Mouse (Mus musculus) retina, adult 2 months (tissue): ENCODE measurements around the gene Alkbh3.

Experiments used
- DNase-seq: peaks from one replicate; pipeline ENCODE4 v3.0.0-alpha.2; 2012; ENCODE audit warnings: low read depth, low spot score

The Alkbh3 gene

DNA sequence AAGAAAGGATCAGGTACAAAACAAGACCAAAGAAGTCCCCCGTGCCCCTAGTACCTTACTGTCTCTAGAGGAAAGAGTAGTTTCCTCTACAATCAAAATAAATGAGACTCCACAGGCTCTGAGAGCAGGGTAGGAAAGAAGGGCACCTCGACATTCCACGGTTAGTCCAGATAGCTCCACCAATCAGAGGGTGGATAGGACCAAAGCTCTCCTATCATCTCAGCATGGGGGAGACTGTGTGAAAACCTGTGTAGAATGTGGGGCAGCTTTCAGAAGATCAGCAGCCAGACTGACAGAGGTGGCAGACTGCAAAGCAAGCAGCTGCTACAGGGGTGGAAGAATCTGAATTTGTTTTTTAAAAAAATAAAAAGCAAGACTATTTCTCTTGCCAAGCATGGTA is 17.8 kb downstream of the Alkbh3 start:
- no peak for DNase-seq

GRCm38 (mm10) chr2:93992259-93992658 is 18.3 kb downstream of the Alkbh3 start:
- no peak for DNase-seq

- DNase-seq, result no peak
These were observed 19.3 kb downstream of the Alkbh3 start for GRCm38 (mm10) chr2:93991336-93991735.

DNA sequence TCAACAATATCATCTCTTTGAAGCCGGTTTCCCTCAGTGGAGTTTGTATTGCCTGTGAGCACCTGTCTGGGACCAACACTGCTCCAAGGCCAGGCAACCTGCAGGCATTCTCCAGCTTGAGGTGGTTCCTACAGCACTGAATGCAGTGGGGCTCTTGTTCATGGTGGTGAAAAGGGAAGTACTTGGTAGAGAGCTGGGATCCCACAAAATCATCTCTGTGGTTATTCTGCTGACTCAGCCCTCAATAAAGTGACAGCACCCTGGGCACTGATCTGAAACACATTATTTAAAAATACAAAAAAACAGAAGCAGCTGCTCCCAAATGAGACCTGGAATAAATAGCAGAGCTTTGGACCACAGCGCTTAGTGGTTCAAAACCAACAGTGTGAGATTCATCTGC is 22.2 kb downstream of the Alkbh3 start:
- no peak for DNase-seq

- no peak for DNase-seq
These were observed 28.0 kb downstream of the Alkbh3 start for GRCm38 (mm10) chr2:93982457-93983235.

- DNase-seq, result no peak
These were observed 31.1 kb downstream of the Alkbh3 start for GRCm38 (mm10) chr2:93979249-93980120.

DNA sequence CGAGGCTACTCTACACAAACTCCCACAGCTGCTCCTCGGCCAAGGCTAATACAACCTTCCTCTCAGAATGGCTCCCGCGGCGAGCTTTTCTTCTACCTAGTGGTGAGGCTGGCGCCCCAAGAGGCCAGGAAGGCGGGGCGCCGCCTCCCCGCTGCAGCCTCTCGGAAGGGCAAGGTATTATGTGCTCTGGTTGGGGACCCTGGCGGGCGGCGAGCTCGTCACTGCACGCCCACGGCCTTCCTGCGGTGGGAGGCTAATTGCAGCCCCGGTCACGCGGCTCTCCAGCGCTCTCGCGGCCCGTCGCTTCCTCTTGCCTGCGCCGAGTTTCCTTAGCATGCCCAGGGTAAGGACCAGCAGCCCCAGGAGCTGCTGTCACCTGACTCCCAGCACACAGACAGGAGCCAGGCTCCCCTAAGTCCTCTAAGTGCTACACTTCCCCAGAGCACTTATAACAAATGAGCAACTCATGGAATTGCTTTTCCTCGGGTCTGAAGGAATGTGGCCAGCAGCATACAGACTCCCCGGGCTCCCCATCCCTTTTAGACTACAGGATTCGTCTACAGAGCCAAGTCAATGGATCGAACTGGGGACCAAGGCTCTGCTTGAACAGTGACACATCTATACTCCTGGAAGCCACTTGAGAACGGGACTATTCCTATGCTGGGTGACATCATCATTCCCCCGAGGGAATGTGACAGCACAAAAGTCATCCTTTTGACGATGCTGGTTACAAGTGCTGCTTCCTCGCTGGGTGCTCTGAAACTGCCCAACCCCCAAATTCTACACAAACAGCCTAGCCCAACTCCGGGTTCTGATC is 34.0 kb downstream of the Alkbh3 start:
- no peak for DNase-seq

- no peak for DNase-seq
These were observed 34.8 kb downstream of the Alkbh3 start for GRCm38 (mm10) chr2:93975526-93976435.

DNA sequence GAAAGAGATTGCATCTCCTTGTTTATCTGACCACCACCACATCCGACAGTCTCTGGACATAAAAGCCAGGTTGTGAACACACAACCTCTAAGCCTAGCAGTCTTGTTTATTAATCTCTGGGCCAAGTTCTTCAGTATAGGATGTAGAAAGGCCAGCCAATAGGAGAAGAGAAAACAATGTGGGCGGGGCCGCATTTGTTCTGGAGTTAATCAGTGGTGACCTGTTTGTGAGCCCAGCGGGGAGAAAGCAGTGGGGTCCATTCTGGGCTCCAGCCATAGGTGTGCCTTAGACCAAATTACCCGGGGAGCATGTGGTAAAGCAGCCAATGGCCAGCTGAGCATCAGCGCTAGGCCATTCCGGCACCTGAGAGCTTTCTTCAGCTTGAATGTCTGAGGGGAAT is 35.6 kb downstream of the Alkbh3 start:
- DNase-seq, result no peak

DNA sequence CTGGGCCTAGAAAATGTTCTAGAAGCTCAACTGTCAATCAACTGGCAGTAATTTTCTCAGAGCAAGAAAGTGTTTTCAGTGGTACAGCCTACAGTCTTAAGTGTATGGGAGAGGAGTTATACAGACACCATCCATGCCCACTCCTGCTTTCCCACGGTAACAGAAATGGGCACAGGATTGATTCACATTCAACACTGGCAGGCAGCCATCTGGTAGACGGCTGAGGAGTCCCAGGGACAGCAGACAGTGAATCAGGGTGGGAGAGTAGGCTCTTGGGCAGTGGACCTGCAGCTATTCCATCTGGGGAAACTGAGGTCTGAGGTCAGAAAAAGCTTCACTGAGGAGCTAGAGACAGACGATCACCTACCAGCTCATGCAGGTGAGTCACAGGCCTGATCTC is 39.0 kb downstream of the Alkbh3 start:
- DNase-seq, result no peak

DNA sequence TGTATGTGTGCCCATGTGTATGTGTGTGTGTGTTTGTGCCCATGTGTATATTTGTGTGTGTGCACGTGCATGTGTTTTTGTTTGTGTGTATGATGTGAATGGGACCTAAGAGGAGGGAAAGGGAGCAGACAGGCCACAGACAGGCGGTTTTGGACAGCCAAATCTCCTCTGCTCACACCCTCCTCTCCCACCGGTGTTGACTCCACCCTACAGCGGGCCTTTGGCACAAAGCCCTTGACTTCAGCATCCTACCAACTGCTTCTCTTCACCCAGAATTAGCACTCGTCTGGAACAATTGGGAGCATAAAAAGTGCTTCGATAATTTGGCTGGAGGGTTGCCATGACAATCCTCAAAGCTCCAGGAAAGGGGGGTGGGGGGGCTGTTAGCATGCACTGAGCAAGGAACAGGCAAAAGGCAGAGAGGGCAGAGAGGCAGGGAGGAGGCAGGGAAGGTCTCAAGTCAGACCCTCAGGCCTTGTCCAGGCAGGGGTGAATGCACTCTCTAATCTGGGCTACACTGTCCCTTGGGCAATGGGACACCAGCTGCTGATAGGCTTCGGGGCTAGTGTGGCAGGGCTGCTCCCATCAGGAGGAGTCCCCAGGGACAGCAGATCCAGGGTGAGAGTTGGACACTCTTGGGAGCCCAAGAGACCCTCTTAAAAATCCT is 46.0 kb downstream of the Alkbh3 start:
- DNase-seq, result no peak

GRCm38 (mm10) chr2:93963802-93964201 is 46.8 kb downstream of the Alkbh3 start:
- no peak for DNase-seq

DNA sequence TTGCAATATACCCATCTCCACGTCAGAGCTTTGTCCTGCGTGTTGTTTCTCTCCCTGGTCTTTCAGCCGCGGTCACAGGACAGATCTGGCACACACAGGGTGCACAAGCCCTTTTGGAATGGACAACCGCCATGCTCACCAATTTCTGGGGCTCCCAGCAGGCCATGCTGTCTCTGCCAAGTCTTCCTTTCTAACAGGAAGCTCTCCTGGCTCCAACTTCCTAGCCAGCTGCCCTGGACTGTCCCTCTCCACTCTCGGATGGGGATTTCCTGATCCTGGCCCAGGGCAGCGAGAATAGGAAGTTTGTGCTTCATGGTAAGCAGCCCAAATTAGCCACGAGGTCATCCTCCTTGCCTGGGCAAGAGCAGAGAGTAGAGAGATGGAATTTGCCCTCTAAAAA is 48.9 kb downstream of the Alkbh3 start:
- DNase-seq, result no peak

- DNase-seq, result no peak
These were observed 51.3 kb downstream of the Alkbh3 start for GRCm38 (mm10) chr2:93959346-93959745.

GRCm38 (mm10) chr2:93958216-93958615 is 52.4 kb downstream of the Alkbh3 start:
- DNase-seq, result no peak

DNA sequence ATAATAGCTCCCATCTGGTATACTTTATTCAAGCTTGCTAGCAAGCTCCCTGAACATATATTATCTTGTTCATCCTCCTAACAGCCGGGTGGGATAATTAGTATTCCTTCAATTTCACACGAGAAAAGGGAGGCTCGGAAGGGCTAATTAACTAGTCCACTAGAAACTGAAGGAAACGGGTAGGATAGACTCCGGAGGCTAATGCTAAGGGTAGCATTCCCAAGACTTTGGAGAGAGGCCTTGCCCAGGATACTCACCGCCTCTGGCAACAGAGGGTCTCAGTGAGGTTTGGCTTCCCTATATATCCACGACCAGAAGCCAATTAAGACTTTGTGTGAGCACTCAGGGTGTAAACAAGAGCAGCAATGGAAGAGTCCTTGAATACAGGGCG is 52.8 kb downstream of the Alkbh3 start:
- no peak for DNase-seq

DNA sequence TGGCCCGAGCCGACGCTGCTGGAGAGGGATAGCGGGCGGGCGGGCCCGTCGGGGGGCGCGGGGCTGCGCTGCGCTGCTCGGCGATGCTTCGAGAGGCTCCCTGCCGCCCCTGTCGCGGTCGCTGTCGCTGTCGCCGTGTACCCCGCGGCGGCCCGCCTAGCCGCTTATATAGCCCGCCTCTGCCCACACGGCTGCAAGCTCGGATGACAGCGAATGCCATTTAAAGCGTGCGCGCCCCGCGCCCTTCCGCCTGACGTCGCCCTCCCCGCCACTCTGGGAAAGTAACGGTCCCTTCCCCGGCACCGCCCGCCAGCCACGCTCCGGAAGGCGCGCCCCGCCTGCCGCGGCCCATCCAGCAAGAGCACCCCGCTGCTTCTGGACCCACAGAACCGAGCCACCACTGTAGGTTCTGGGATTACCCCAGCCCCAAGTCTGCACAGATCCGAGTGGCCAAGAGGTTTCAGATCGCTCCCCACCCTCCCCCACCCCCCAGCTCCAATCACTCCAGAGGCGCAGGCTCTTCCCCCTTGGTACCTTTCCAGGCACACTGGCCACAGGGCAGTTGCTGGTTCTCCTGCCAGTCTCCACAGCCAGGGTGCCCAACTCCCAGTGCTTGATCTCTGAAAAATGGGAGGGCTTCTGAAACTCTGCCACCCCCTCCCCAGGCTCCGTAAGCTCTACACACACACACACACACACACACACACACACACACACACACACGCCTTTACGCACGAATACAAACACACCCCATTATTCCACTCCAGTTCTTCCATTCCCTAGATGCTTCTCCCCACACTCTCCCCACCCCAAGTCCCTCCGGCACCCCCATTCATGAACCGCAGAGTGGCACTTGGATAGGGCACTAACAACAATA is 53.5 kb downstream of the Alkbh3 start, which contains the start of gene Gm13889:
TSS of gene Gm13889 (minus strand) at position 294 of the 877 bp plus-strand sequence.
- no peak for DNase-seq

DNA sequence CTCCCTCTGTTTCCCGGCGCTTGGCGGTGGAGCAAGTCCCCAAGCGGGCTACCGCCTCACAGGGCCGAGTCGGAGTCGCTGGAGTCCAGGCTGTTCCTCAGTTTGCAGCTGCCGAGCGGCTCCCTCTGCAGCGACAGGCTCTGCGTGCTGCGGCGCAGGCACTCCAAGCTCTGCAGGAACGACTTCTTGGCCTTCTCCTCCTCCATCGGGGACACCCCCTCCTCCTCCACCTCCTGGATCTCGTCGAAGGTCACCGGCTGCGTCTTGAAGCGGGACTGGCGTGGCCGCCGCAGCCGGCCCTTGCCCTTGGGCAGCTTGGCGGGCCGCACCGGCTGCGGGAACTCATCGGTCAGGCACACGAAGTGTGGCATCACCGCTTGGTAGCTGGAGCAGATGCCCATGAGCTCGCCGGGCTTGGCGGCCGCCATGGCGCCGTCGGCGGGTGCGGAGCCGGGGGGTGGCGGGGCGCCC is 54.2 kb downstream of the Alkbh3 start:
- no peak for DNase-seq

DNA sequence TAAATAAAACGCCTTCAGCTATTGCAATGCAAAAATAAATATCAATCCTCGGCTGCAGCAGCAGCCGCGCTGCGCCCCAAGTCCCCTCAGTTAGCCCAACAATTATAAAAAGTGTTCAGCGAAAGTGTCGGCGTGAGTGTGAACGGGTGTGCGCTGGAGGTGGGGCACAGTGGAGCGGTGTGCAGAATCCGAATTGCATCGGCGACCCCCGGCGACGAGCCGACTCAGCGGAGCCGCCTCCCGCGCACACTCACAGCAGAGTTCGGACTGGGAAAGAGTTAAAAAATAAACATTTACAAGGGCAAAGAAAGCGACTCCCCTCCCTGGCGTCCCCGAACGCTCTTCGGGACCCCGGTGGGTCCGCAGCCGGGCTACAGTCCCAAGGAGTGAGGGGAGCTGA is 54.7 kb downstream of the Alkbh3 start:
- DNase-seq, result no peak
